Mouse (Mus musculus) layer of hippocampus, adult 6 months (tissue): Measurements from ENCODE around the gene Grb7. TPM values are rescaled to one million over a fixed set of nuclear protein-coding genes. Genes with fewer than 3 reads are reported as not detected.

ENCODE experiments used
- long read RNA-seq, 2 experiments: library from polyadenylated mRNA; unstranded; transcript quantifications; one replicate each; pipeline ENCODE4 v2.0.0; 2019 to 2020
- polyA plus RNA-seq: library from polyadenylated mRNA; unstranded; fragments of <200 nt; fragmentation: Nextera tagmentation; gene quantifications from 2 replicates; pipeline ENCODE4 v1.2.3, GENCODE M21; 2021

The Grb7 gene
- polyA plus RNA-seq = 1.1 and 1.7 TPM in 2 replicates
- long read RNA-seq, experiment 1, partial matches to known transcripts = 0 of 1 reads
- long read RNA-seq, experiment 1, other reads (novel, unspliced or antisense) = 1 of 1 reads
- long read RNA-seq, experiment 2, transcript Grb7-201 (15 exons, 2,397 nt) = major isoform, 5 of 7 reads
- long read RNA-seq, experiment 2, partial matches to known transcripts = 1 of 7 reads
- long read RNA-seq, experiment 2, other reads (novel, unspliced or antisense) = 1 of 7 reads

GRCm38 (mm10) chr11:98446213-98446561 is at the start of gene Grb7:
TSS of gene Grb7 (plus strand) at chr11:98446394.

GRCm38 (mm10) chr11:98400161-98400726 is 46.0 kb upstream of the Grb7 start, which contains the start of gene Pgap3:
TSS of gene Pgap3 (minus strand) at chr11:98400490.

GRCm38 (mm10) chr11:98412273-98412796 is 33.9 kb upstream of the Grb7 start, which contains the start of gene Erbb2:
TSS of gene Erbb2 (plus strand) at chr11:98412470.

GRCm38 (mm10) chr11:98438331-98439158 is 7.6 kb upstream of the Grb7 start, which contains the start of gene Mien1:
TSS of gene Mien1 (minus strand) at chr11:98438991.

Other genes with a start within 250 kb of the Grb7 start
- gene Cdk12, start 243.3 kb upstream of the Grb7 start, polyA plus RNA-seq = 1.9 and 2.0 TPM in 2 replicates
- 12.4 and 14.7 TPM in 2 replicates for gene Neurod2, start 116.7 kb upstream of the Grb7 start, polyA plus RNA-seq
- 42.9 and 70.1 TPM in 2 replicates for gene Ppp1r1b, start 98.0 kb upstream of the Grb7 start, polyA plus RNA-seq
- 37.0 and 39.2 TPM in 2 replicates for gene Stard3, start 88.0 kb upstream of the Grb7 start, polyA plus RNA-seq
- 1.6 and 2.1 TPM in 2 replicates for gene Tcap, start 62.6 kb upstream of the Grb7 start, polyA plus RNA-seq
- 0.31 and 0.41 TPM in 2 replicates for gene Pnmt, start 59.9 kb upstream of the Grb7 start, polyA plus RNA-seq
- 1.9 and 2.3 TPM in 2 replicates for gene Pgap3, start 45.9 kb upstream of the Grb7 start, polyA plus RNA-seq
- gene Erbb2, start 33.9 kb upstream of the Grb7 start, polyA plus RNA-seq = 1.2 and 2.0 TPM in 2 replicates
- 231 and 239 TPM in 2 replicates for gene Mien1, start 7.4 kb upstream of the Grb7 start, polyA plus RNA-seq
- gene Ikzf3, start 99.6 kb downstream of the Grb7 start, polyA plus RNA-seq = not detected in 2 replicates
- 0.19 TPM in 1 of 2 replicates, not detected in the other for gene Zpbp2, start 104.7 kb downstream of the Grb7 start, polyA plus RNA-seq
- 8.1 and 13.9 TPM in 2 replicates for gene Ormdl3, start 141.0 kb downstream of the Grb7 start, polyA plus RNA-seq
- not detected in 2 replicates for gene Lrrc3c, start 151.9 kb downstream of the Grb7 start, polyA plus RNA-seq
- gene Gm12355, start 179.3 kb downstream of the Grb7 start, polyA plus RNA-seq = 0.31 and 0.69 TPM in 2 replicates
- not detected in 2 replicates for gene Gsdma3, start 180.0 kb downstream of the Grb7 start, polyA plus RNA-seq
- gene Gsdma2, start 200.4 kb downstream of the Grb7 start, polyA plus RNA-seq = 0.14 TPM in 1 of 2 replicates, not detected in the other
- gene Gsdma, start 218.0 kb downstream of the Grb7 start, polyA plus RNA-seq = not detected in 2 replicates
- 68.6 and 77.0 TPM in 2 replicates for gene Psmd3, start 236.2 kb downstream of the Grb7 start, polyA plus RNA-seq